Mouse (Mus musculus) telencephalon, adult 2 months (tissue): ENCODE data around the gene Gm17689.

Source experiments
- DNase-seq: peaks from one replicate; pipeline ENCODE4 v3.0.0-alpha.2; 2011; ENCODE audit warnings: low read depth, low spot score

Gm17689 gene

GRCm38 (mm10) chr9:36582535-36582934 lies at the start of gene Gm17689:
Gene Gm17689, minus strand, starts transcription at chr9:36582635.
- no peak for DNase-seq

- no peak for DNase-seq
These were observed 40.6 kb downstream of the Gm17689 start, which contains the start of gene Gm5615 for GRCm38 (mm10) chr9:36541863-36542262. Gene Gm5615, minus strand, starts transcription at chr9:36541963.
